Mouse (Mus musculus): ENCODE measurements around the gene Slit2.
"Not testable (repeated sequence)": the region's sequence is repeated elsewhere in the genome, so short reads cannot be mapped to it uniquely, and the experiment has no call there.

Slit2 gene

DNA sequence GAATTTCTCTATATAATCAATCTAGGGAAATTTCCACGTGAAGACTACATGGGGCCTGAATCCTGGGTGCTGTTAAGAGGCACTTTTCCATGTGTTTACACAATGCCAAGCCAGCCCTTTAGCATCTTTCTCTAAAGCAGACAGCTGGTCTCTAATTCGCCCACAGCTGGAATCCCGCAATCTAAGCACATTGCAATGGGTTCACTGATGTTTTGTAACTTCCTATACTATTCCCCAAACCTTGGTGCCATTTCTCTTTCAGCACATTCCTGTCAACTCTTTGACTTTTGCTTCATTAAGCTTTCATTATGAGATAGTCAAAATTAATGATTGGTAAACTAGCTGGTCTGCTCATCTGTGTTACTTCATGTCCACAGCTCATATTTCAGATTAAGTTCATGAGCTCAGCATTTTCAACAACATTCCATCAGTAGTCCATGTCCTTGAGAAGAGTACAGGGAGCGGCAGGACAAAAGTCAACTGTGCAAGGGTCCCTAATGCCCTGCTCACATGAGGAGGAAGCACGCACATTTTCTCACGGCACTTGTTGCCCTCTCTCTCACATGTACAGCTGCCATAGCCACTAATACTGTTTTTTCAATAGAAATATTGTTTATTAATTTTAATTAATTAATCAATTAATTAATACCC is 247.6 kb downstream of the Slit2 start:
- in situ Hi-C loops (cut with MboI, MseI) = no loop called here

- in situ Hi-C loops (cut with MboI, MseI) = no loop called here
Measured at GRCm38 (mm10) chr5:48234728-48235127, 251.8 kb downstream of the Slit2 start.

DNA sequence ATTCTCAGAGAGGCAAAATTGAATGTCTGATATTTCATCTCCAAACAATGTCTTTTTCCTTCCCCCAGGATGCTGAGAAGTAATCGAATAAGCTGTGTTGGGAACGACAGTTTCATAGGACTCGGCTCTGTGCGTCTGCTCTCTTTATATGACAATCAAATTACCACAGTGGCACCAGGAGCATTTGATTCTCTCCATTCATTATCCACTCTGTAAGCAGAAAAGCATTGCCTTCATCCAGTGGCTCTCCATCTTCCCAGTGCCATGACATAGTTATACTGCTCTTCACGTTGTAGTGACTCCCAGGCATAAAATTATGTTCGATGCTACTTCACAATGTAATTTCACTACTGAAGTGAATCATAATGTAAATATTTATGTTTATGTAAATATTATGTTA is 252.3 kb downstream of the Slit2 start:
- in situ Hi-C loops (cut with MboI, MseI) = no loop called here

- in situ Hi-C loops (cut with MboI, MseI) = not testable (repeated sequence)
Measured at GRCm38 (mm10) chr5:48240751-48241150, 257.8 kb downstream of the Slit2 start.

GRCm38 (mm10) chr5:48248327-48248726 is 265.4 kb downstream of the Slit2 start:
- in situ Hi-C loops (cut with MboI, MseI) = no loop called here

DNA sequence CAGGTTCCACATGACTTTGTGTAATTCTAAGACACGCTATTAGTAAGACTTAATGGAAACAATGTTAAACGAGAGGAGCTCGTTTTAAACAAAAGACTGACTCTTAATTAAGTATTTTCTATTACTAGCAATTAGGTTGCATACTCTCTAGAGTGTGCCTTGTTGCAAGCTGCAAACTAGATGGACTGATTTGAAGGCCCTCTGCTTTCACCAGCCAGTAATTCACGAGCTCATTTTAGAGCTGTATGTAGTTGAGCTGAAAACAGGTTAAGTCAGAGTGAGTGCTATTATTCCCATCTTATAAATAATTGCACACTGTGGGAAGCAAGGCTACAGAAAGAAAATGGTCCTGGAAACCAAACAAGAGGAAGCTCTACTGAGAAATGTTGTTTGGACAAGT is 294.6 kb downstream of the Slit2 start:
- in situ Hi-C loops (cut with MboI, MseI) = no loop called here

DNA sequence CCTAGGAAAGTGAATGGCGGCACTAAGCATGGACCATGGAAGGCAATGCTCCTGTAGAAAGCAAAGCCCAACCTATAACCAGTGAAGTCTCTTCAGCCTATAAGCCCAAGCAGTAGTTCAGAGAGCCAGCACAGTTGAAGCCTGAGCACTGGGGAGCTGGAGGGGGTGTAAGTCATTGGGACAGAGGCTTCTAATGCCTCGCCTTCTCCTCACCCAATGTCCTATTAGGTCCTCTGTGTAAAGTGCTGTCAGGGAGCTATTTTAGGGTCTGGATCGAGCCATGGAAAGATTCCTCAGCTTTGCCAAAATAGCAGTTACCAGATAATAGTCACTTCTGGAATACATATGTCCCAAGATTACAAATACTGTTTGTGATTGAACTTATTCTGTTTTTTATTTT is 318.2 kb downstream of the Slit2 start:
- in situ Hi-C loops (cut with MboI, MseI) = no loop called here

- in situ Hi-C loops (cut with MboI, MseI) = no loop called here
Measured at GRCm38 (mm10) chr5:48315057-48315602, 332.2 kb downstream of the Slit2 start.

DNA sequence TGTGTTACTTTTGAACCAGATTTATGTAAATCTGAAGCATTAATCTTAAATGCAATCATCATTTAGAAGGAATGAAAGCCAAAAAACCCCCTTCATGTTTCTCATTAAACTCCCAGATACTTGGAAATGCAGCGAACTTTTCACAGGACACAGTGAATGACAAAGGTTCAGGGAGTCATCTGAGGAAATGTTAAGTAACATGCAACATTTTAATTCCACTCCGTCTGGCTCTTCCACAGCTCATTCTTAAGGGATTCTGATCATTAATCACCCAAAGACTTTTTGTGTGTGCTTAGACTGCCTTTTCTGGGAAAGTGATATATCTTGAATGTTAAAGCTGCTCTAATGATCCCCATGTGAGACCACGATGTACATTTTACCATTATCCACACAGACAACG is 337.7 kb downstream of the Slit2 start:
- in situ Hi-C loops (cut with MboI, MseI) = no loop called here

DNA sequence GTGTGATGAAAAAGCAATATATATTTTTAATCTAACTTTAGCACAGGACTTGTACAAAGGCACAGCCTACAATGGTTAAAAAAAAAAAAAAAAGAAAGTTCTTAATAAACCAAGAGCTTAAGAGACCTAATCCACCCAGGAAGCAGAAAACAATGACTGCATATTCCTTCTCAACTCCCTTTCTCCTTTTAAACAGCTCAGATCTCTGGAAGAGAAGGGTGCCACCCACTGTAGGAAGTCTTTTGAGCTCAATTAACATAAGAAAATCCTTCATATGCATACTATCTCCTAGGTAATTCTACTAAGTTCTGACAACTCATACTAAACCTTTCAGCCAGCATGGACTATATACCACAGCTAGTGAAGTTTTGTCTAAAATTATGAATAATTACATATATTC is 343.3 kb downstream of the Slit2 start:
- in situ Hi-C loops (cut with MboI, MseI) = no loop called here

DNA sequence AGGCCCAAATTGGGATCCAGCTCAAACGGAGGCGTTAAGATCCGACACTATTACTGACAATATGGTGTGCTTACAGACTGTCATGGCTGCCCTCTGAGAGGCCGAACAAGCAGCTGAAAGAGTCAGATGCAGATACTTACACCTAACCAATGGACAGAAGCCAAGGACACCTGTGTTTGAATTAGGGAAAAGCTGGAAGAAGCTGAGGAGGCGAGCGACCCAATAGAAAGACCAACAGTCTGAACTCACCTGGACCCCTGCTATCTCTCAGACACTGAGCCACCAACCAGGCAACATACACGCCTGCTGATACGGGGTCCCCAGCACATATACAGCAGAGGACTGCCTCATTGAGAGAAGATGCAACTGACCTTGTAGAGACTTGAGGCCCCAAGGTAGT is 344.7 kb downstream of the Slit2 start, which contains the start of gene 5730480H06Rik:
TSS of gene 5730480H06Rik (plus strand) at position 301 of the 400 bp plus-strand sequence.
- in situ Hi-C loops (cut with MboI, MseI) = no loop called here

DNA sequence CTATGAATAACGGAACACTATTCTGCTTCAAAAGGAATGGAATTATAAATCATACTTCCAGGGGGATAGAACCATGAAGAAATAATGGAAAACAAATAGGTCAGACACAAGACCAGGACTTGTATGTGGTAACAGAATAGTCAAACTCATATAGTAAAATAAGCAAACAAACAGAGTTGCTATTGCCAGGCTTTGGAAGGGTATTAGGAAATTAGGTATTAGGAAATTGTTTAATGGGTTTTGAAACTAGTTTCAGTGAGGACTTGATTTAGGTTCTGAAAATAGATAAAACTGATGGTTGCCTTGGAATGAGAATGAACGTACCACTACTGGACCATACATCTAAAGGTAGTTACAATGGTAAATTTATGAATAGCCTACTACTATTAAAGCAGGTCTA is 346.8 kb downstream of the Slit2 start:
- in situ Hi-C loops (cut with MboI, MseI) = no loop called here

GRCm38 (mm10) chr5:48330817-48331216 is 347.9 kb downstream of the Slit2 start:
- in situ Hi-C loops (cut with MboI, MseI) = no loop called here

GRCm38 (mm10) chr5:48331441-48331840 is 348.5 kb downstream of the Slit2 start:
- in situ Hi-C loops (cut with MboI, MseI) = no loop called here

DNA sequence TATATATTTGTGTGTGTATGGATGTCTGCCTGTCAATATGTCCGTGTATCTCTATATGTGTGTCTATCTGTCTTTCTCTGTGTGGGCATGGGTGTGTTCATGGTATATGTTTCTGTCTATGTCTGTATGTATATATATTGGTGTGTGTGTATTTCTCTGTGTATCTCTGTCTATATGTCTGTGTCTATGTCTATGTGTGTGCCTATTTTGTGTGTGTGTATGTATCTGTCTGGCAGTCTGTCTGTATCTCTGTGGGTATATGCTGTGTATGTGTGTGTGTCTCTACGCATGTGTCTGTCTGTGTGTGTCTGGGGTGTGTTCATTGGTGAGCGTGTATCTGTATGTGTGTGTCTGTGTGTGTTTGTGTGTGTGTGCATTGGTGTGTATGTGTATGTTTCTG is 350.5 kb downstream of the Slit2 start:
- in situ Hi-C loops (cut with MboI, MseI) = no loop called here

GRCm38 (mm10) chr5:48333884-48334513 is 351.1 kb downstream of the Slit2 start:
- in situ Hi-C loops (cut with MboI, MseI) = no loop called here

GRCm38 (mm10) chr5:48340808-48341433 is 358.0 kb downstream of the Slit2 start:
- in situ Hi-C loops (cut with MboI, MseI) = no loop called here

- in situ Hi-C loops (cut with MboI, MseI) = no loop called here
Measured at GRCm38 (mm10) chr5:48345095-48345982, 362.4 kb downstream of the Slit2 start.

DNA sequence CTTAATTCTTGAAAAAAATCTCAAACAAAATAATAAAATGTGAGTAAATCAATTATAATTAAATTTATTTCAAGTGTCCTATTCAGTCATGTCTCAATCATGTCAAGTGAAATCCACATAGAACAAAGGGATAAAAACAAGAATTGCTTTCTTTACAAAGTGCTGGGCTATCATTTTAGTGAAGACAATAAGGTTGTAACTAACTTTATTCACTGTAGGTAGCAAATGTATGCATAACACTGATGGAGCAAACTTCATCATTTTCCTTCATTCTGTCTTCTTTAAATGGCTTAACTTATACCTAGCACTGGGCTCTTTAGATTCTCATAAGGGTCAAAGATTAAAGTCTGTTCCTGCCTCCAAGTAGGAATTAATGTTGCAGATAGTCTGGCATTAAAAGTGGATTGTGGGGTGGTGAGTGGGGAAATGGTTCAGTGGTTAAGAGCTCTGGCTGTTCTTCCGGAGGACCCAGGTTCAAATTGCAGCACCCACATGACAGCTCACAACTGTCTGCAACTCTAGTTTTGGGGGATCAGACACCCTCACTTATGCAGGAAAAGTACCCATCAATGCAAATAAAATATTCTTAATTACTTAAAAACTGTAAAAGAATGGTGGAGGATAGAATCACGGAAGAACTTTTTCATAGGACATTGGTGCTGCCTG is 363.2 kb downstream of the Slit2 start:
- in situ Hi-C loops (cut with MboI, MseI) = no loop called here

DNA sequence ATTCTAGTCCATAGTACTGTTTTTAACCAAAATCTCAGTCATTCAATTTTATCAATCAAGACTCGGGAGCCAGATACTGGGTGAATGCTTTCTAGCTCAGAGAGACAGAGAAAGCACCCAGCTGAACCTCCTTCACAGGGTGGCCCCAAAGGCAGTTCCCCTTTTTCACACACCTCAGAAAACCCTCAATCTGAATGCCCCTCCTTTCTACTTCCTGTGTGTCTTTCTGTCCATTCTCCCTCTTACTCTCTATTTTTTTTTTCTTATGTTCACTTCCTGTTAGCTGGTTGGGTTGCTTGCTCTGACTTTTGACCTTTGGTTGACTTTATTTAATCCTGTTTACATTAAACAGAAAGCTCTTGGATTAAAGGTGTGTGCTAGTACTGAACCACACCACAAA is 366.4 kb downstream of the Slit2 start:
- in situ Hi-C loops (cut with MboI, MseI) = no loop called here
